Mouse (Mus musculus) mouse embryonic stem cell (cell line): Measurements from ENCODE around the gene Edem2.

Experiments
- in situ Hi-C, 2 experiments: fragments of 300-500 bp; cut with MboI; formaldehyde crosslinking; loops; 1 replicate in 1 of 2; 3 replicates in 1 of 2; pipeline ENCODE4 v1.14.3; 2019 to 2020; ENCODE audit warnings: low sequenced_read_pairs in 2 of 2, low pct_unique_long_range_greater_than_20kb in 1 of 2, mixed read lengths in 1 of 2; ENCODE audit not compliant: unreplicated experiment in 1 of 2

Edem2 gene

DNA sequence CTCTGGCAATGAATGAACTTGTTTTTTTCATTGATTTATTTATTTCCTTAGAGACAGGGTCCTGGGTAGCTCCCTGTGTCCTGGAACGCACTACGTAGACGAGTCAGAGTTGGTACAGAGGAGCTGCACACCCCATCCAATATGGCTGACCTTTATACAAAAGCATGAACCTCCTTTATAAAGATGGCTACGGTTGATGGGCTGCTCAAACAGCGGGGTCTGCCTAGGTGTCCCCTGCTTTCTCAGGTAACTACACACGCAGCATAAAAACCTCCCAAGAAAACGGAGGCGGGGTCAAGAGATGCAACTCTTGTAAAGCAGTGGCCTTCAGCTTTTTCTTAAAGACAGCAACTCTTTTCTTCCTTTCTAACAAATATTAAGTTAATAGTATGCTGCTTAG lies 61.4 kb downstream of the Edem2 start:
- in situ Hi-C loops: loop anchor here in 1 of 2 experiments (25.0 kb wide), 1 partner anchor 94 kb away; the partner anchor contains the start of gene Procr

DNA sequence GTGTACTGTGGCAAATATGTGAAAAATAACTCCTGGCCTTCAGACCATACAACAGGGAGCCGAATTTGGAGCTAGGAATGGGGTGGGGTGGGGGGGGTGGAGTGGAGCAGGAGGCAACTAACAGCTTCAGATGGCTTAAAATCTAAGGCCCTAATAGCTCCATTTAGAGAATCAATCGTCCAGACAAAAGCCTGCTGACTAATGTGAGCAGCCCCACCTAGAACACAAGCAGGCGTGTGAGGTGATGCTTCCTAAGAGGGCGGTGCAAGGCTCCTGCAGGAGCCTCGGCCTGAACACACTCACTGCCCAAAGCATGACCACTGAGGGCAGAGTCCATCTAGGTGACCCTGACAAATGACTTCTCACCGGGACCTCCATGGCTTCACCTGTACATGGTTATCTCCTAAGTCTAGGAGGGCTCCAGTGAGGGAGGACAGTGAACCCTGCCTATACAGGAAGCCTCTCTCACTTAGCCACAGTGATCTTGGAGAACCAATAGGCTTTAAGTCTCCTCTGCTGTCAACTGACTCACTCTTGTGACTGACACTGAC lies 65.3 kb downstream of the Edem2 start:
- in situ Hi-C loops: loop anchor here (5.0 to 25.0 kb wide), 2 partner anchors 93 to 98 kb away; partner anchors contain the start of gene Procr (in 1 of the 2)

DNA sequence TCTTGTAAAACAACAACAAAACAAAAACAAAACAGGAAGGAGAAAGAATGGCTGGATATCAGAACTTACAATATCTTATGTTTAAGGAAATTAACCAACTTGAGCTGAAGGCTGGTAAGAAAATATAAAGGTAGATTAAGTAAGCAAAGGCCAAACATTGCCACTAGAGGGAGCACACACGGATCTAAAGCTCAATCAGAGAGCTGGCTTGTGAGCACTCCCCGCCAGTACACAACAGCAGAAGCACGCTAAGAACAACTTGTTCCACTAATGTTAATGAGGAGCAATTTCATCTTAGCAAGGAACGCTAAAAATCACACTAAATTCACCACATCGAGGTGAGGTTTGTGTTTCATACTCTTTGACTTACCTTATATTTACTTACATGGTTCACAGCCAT lies 66.2 kb downstream of the Edem2 start:
- in situ Hi-C loops: loop anchor here (5.0 to 25.0 kb wide), 2 partner anchors 94 to 99 kb away; partner anchors contain the start of gene Procr (in 1 of the 2)

DNA sequence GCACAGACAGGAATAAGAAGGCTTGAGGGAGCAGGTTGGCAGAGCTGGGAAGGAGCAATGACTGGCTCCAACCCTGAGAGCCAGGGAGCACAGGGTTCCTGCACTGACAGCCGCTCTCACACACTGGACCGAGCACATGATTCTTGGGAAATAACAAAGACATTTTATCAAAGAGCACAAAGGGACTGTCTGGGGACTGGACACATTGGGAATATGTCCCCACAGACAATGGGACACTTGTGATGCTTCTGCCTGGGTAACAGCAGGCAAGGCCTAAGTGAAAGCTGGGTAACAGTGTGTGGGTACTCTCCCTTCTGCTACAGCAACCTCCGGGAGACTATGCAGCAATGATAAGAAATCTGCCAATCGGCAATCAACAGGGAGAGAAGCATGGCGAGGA lies 66.9 kb downstream of the Edem2 start:
- in situ Hi-C loops: loop anchor here (5.0 to 25.0 kb wide), 2 partner anchors 95 to 100 kb away; partner anchors contain the start of gene Procr (in 1 of the 2)

DNA sequence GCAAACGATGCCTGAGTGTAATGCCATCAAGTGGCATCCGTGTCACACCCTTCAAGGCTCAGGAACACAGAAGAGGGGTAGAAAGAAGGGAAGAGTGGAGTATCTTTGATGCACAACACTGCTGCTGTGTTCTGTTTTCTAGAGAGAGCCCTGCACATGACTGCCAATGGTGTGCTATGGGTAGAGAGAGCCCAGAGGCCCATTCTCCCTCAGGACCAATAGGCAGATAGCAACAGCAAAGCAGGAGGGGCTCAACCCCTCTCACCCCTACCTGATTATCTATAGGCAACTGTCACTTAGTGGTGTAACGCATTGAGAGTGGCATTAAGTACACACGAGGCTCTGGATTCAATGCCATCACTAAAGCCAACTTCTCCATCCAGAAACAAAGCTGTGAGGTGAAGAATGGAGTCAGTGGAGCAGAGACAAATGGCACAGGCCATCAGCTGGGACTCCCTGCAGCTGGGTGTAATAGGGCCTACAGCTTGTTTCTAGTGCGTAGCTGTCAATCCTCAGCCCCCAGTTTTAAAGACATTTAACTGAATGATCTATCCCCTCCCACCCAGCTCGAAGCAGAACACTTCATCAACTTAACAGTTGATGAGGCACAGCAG lies 73.4 kb downstream of the Edem2 start:
- in situ Hi-C loops: loop anchor here in 1 of 2 experiments (25.0 kb wide), 1 partner anchor 106 kb away; the partner anchor contains the start of gene Procr

DNA sequence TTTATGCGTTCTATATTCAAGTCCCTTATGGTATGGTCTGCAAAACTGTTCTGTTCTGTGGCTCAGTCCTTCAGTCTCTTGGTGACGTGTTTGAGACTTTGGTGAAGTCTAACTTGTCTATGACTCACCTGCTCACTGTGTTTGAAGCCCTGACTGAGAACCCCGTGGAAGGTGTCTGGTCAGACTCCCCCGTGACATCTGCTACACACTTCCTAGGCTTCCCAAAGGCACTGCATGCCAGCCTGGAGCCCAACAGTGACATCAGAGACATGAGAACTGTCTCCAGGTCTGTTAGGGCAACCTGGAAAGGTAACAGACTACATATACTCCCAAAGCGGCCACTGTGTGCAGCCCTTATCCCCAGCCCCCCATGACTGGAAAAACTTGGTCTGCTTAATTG lies 76.7 kb downstream of the Edem2 start:
- in situ Hi-C loops: loop anchor here in 1 of 2 experiments (25.0 kb wide), 1 partner anchor 110 kb away; the partner anchor contains the start of gene Procr
